Mouse (Mus musculus) cerebellum, adult 8-10 months (tissue): ENCODE data around the gene Tesc.

Source experiments
- DNase-seq: peaks from one replicate; pipeline ENCODE4 v3.0.0; 2022

Gene Tesc

DNA sequence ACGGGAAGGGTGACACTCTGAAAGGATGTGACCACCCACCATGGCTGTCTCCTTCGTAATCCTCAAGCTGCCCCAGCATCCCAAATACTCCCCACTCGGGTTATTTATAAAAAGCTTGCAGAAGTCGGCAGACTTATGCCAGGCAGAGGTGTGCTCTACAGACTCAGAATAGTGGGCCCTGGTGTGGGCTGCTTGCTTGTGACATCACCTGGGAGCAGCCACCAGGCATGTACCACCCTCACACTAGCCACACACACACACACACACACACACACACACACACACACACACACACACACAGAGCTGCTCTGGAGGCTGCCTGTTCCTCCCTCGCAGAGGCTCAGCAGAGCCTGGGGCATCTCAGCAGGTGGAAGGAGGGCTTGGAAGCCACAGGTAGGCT is 10.0 kb upstream of the Tesc start:
- DNase-seq, result no peak

DNA sequence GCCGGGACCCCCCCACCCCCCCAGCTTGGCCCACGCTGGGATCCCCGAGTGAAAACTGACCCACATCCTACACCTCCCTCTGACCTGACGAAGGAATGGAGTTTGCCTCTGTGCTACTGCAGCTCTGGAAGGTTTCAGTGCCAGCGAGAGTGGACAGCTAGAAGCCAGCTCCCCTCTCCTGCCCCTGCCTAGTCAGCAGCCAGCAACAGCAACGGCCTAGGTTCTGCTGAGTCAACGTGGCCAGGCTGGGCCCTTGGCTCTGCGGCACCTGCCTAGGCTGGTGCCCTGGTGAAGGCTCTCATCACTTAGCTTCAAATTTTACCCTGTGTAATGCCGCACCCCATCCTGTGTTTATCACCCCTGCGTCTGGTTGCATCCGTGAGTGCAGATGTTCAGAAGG is 7.6 kb upstream of the Tesc start:
- no peak for DNase-seq

DNA sequence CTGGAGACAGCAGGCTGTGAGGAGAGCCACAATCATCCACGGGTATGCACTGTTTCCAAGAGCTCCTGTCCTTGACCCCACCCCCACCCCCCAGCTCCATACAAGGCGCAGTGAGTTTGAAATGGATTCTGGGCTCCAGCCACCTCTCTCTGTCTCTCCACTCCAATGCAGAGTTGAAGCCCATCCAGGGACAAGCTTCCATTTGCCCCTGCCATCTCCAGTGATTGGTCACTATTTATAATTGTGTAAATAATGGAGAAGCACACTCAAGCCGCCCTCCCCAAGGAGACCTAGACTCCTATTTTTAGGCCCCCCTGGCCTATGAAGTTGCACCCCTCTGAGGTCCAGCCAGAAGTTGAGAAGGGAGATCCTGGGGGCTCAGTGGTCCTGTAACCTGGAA is 4.5 kb upstream of the Tesc start:
- DNase-seq, result no peak

DNA sequence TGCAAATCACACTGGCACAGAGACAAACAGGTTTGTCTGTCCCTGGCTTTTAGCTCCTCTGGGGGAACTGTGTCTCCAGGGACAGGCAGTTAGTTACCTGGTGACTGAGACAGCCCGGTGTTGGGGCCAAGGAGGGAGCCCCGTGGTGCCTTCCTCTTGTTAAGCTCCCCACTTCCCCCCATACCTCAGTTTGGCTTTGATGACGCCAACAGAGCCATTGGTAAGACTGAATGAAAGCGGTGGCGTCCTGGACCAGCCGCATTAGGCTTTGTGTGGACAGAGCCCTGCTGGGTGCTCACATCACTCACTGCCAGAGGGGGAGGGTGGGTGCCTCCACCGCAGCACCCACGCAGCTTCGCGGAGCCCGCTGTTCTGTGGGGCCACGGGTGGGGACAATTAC is 1.7 kb upstream of the Tesc start:
- no peak for DNase-seq

DNA sequence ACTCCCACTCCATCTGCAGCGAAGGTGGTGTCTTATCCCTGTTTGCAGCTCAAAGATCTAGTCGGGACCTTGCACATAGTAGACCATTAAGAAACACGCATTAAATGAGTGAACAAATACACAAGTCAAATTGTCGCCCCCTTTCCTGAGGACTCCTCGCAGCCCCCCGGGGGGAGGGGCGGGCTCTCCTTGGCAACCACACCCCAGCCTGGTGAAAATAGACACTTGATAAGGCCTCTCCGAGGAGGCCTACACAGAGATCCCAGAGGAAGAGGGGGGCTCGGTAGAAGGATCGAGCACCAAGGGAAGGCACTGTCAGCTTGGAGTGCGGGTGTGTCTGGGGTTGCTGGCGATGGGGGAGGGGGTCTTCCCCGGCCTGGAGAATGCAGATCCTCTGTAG is 1.2 kb upstream of the Tesc start:
- no peak for DNase-seq

DNA sequence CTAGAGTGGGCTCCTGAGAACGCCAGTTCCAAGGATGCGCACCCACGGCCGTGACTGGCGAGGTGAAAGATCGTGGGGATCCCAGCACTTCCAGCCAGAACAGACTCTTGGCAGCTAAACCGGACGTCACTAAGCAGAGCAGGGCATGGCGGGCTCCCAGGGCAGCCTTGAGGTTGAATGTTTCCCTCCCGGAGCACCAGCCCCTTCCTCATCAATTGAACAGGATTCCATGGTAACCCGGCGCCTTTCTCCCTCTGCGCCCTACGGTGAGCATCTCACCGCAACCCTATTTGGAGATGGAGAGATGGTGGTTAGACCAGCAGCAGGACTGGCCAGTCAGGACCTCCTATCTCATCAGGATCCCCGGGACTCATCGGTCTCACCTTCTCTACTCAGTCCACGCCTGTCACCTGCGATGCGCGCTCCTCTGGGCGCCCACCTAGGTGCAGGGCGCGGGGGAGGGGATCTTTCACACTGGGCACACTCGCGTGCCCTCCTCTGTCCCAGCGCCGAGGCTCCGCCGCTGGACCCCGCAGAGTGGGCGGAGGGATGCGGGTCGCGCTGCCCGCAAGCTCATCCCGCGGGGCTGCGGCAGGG is 344 bp upstream of the Tesc start:
- no peak for DNase-seq

DNA sequence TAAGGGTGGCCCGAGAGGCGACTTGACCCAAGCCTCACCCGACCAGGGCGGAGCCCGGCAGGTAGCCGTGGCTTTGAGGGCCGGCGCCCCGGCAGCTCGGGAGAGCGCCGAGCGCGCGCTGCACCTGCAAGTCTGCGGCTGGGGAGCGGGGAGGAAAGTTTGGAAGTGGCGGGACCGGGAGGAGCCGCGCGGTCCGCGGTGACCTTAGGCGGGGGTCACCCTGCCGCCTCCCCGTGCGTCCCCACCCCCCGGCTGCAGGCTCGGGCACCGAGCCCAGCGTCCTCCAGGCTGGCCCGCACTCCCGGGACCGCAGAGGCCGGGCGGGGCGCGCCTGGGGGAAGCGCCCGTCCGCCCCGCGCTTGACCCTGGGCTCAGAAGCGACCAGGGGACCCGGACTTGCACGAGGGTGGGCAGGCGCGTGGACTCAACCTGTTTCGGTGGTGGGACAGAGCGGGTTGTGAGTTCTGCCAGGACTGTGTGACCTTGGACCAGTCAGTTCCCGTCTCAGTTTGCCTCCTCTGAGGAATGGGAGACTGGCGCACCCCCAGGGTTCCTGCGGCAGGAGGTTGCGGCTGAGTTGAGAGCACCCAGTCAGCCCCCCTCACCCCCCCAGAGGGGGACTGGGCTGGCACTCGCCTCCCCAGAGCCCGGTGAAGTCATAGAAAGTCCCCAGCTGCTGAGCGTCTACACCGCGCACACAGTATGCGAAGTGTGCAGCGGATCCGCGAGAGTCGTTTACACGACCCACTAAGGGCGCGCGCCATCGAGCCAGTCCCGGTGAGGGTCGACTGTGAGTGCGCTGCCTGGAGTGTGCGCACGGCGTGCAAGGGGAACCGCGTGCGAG is 870 bp downstream of the Tesc start:
- DNase-seq, result no peak

DNA sequence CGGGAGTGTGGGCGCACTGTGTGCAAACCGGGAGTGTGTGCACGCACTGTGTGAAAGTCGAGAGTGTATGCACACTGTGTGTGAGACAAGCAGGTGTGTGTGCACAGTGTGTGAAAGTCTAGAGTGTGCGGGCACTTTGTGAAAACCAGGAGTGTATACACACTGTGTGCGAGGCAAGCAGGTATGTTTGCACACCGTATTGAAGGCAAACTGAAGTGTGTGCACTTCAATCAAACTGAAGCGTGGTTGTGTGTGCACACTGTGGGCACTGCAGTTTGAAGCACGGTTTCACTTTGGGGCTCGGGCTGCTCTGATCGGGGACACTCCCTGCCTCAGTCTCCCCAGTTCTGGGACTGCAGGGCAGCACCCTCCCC is 1.5 kb downstream of the Tesc start:
- DNase-seq, result no peak

DNA sequence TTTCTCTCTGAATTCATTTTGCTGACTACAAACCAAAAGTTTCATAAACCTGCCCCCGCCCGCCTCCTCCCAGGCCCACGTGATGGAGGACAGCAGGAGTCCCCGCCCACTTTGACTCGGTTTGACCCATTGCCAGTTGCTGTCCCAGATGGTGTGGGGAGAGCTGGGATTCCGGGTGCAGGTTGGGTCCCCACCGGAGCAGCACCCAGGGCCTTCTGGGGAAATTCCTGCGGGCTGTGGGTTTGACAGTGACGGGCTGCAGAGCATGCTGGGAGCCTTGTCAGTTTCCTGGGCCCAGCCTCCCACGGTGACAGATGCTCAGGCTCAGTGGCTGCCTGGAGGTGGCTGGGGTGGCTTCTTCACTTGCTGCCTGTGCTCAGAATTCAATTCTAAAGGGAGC is 1.9 kb downstream of the Tesc start:
- DNase-seq, result peak; percentile 70

DNA sequence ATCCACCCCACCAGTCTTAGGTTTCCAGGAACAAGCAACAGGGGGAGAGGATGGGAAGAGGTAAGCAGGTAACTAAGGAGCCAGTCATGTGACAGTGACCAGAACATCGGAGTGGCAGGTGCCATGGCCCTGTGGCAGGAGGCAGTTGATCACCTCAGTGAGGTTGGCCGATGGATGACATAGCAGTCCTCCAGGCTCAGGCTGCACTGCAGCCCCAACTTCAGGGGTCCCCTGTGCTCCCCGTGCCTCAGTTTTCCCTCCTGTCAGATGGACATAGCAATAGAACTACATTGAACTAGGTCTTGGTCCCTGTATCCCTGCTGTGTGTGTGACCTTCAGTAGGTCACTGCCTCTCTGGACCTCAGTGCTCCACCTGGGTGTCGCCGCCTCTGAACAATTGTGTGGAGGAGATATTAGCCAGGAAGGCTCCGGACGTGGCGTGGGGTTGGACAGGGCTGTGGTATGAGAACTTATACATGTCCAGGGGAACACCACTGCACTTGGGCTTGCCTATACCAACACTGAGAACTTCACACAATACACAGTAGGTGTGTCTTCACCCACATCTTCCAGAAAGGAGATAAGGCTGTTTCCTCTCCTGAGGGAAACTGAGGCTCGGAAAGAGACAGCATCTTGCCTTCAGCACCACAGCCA is 2.6 kb downstream of the Tesc start:
- no peak for DNase-seq

DNA sequence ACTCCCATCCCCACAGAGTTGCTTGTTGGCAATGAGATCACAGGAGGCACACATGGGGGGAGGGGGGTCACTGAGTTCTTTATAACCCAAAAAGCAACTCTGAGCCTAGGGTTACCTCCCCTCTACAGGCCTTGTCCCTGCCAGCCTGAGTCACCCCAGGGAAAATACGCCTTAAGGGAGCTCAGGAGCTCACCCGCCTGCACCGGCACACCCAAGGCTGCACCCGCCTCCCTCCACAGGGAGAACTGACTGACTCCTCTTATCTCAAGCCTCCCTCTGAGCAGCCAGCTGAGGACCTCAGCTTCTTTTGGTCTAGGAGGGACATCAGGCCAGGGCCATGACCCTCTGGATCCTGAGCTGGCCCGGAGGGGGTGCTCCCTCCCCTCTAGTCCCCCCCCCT is 3.5 kb downstream of the Tesc start:
- no peak for DNase-seq

DNA sequence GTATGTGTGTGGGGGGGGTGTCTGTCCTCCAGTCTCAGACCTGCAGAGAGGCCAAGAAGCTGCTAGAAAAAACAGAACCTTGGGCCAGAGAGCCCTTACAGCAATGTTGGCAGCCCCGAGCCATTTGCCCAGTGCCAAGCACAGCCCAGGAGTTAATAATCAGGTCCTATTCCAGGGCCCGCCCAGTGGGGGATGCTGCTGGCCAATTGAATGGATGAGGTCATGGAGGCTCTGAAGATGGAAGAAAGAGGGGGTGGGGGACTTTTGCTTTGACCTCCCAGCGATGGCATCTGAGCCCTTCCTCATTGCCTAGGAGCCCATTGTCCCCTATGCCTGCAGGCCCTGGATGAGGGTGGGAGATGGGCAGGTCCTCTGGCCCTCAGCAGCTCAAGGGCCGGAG is 4.0 kb downstream of the Tesc start:
- DNase-seq, result peak; percentile 49

DNA sequence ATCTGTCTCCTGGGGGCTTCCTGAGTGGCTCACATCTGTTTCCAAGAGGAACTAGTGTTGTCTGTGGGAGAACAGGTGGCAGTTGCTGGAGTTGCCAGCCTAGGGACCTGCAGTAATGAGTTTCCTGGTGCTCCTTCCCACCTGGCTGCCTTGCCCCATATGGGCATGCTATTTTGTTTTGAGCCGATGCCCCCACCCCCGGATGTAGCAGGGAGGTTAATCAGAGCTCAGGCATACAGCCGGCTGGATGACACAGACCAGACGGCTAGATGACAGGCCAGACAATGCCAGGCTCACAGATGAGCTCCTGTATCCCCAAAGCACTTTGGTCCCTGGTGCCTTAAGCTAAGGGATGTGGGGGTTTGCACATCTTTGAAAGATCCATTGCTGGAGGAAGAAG is 5.8 kb downstream of the Tesc start:
- DNase-seq, result peak; percentile 50

DNA sequence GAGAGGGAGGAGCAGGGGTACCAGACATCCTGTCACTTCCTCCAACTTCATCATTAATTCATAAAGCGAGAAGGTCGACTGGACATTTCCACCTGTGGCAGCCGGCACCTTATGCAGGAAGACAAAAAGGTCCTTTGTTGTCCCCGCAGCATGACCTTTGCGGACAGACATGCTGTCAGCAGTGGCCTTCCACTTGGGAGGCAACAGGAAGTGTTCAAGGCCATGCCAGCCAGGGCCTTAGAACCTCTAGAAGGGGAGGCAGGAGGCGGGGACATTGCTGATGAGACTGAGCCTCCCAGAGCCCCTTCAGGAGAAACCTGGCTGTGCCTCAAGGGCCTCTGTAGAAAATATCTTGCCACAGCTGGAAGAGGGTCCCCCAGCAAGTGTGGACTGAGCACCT is 6.2 kb downstream of the Tesc start:
- no peak for DNase-seq

DNA sequence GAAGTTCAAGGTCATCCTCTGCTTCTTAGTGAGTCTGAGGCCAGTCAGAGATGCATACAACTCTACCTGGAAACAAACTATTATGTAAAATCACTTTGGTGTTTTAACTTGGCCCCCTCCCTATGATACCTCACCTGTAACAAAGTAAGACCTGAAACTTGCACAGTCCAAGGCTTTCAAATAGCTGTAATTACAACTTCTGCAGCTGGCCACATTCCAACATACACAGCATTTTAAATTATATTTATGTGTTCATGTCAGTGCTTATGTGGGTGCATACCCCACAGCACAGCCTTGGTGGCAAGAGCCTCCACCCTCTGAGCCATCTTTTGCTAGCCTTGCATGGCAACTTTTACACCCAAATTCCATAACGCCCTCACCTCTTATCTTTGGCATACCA is 7.1 kb downstream of the Tesc start:
- no peak for DNase-seq

DNA sequence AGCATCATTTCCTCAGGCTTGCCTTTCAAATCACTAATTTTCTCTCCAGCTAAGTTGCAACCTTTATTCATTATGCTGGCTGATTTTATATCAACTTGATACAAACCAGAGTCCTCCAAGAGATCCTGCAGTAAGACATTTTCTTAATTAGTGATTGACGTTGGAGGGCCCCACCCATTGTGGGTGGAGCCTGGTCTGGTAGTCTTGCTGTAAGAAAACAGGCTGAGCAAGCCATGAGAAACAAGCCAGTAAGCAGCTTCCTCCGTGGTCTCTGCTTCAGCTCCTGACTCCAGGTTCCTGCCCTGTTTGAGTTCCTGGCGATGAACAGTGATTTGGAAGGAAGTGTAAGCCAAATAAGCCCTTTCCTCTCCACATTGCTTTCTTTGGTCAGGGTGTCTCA is 8.2 kb downstream of the Tesc start:
- DNase-seq, result no peak

DNA sequence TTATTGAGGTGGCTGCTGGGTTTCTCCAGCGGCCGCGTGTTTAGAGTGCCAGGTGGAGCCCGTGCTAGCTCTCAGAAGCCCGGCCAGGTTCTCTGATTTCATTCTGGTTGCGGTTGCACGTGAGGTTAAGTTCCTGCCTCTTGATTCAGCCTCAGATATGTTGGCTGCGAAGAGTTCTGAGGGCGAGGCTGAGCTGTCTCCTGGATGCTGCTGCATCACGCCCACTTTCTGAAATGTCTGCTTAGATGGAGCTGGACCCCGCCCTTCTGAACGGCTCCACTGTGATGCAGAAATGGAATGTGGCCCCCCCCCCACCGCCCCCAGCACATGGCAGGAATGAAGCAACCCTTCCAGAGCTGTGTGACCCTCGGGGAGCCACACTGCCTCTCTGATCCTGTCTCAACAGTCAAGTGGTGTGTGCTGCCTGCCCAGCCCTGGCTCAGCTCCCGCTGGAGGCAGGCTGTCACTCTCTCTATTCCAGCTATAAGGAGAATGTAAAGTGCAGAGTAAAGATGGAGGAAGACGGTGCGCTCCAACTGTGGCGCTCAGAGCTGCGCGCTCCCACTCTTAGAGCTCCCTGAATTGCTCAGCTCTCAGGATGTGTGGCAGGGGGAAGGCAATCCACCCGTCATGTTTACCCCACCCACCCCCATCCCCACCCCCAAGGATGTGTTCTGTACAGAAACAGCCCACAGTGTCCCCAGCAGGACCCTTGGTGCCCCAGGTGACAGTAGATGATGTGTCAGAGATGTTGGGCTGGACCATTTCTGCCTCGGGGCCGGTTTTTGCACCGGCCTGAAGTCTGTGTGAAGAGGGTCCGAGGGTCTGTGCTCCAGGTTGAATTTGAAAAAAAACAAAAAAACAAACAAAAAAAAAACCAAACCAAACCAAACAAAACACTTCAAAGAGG is 9.6 kb downstream of the Tesc start:
- DNase-seq, result peak; percentile 50

DNA sequence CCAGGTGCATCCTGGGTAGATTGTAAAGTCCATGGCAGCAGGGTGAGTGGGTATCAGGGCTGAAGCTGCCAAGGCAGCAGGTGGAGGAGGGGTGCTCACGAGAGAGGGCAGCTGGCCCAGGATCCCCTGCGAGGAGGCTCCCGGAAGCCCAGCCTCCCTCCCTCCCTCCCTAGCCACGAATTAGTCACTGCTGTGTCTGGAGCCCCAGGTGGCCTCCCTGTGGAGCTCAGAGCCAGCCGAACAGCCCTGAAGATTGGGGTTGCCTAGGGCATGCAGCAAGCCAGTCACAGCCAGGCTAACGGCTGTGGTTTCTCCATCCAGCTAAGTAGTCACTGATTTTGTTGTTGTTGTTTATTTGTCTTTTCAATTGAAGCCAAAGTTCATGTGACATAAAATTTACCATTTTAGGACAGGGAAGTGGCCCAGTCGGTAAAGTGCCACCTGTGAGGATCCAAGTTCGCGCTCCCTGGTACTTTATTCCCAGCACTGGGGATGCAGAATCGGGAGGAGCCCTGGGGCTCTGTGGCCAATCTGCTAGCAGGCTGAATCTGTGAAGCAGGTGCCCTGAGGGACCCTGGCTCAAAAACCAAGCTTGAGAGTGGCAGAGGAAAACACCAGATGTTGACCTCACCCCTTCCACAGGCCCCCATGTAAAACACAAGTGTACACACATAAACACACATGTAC is 10.4 kb downstream of the Tesc start:
- peak; percentile 73 for DNase-seq

DNA sequence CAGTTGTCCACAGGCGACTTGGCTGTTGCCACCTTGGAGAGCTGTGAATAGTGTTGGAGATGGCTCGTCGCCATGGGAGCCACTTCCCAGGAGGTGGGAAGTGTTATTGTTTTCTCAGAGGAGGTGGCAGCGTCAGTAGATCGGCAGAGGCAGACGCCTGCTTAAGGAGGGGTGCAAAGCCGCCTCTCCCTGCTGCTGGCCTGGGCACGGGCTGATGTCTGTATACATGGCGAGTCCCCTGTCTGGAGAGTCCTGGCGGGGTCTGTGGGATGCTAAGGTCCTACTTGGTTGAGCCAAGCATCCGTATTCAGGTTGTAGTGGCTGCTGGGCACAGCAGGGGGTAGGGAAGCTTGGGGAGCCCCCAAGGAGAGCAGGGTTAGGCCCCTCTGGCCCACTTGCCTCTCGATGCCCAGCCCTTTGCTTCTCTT is 11.7 kb downstream of the Tesc start:
- DNase-seq, result peak; percentile 55

DNA sequence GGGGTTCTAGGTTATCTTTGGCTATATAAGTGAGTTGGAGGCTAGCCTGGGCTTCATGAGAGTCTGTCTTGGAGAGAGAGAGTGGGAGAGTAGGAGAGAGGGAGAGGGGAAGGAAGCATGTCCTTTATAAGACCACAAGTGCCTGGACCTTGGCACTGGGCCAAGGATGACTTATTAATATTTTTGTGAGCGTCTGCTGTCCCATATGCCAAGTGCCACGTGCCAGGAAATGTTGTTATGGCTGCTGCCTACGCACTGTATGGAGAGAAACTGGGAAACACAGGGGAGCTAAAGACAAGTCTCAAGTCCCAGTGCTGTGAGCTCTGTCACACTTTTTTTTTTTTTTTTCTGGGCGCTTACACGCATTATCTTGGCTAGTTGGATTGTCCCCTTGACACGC is 15.1 kb downstream of the Tesc start:
- DNase-seq, result peak; percentile 93

DNA sequence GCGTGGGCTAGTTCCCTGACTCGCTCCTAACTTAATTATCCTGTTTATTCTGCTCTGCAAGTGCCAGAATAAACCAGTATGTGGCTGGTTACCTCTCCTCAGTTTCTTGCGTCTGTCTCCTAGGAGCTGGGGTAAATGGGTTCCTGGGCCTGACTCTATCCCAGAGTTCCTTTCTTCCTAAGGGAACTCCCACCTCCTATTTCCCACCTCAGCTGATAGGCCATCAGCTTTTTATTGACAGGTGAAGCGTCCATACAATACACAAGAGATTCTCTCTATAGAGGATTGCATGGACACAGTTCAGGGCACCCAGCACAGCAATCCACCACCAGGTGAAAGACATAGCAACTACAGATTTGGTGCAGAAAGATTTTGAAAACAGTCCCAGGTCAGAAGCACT is 16.2 kb downstream of the Tesc start:
- DNase-seq, result no peak

DNA sequence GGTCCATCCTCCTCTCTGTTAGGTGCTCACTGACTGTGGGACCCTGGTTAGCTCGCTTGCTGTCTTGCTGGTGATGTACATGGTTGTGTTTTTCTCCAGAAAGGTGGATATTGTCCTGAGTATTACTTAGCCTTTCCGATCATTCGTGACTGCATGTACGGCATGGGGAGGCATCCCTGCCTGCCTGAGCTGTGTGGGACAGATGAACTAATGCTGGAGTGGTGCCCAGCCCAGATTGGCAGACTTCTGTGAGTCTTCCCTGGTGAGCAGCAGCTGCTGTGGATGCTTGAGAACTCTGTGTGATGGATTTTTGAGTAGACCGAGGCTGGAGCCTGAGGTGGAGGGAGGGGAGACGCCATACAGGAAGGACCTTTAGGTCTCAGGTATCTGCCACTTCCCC is 17.4 kb downstream of the Tesc start:
- peak; percentile 83 for DNase-seq

DNA sequence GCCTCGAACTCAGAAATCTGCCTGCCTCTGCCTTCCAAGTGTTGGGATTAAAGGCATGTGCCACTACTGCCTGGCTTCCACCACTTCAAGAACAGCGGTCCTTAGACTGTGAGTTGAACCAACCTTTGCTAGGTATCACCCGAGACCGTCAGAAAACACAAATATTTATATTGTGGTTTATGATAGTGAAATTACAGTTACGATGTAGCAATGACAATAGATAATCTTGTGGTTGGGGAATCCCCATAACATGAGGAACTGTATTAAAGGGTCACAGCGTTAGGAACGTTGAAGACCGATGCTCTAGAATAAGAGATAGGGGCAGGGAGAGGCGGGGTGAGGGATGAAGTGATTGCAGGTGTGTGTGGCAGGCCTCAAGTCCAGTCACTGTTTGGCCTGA is 17.8 kb downstream of the Tesc start:
- DNase-seq, result no peak
